Mouse (Mus musculus) layer of hippocampus, adult 18-20 months (tissue): Measurements from ENCODE around the gene Cldn13. TPM values are rescaled to one million over a fixed set of nuclear protein-coding genes. Genes with fewer than 3 reads are reported as not detected.
"Not testable (repeated sequence)": the region's sequence is repeated elsewhere in the genome, so short reads cannot be mapped to it uniquely, and the experiment has no call there.

Experiments used
- DNase-seq, 2 experiments: peaks; one replicate each; pipeline ENCODE4 v3.0.0; 2022; ENCODE audit warnings: low spot score in 2 of 2
- long read RNA-seq: library from polyadenylated mRNA; stranded (forward); transcript quantifications from one replicate; pipeline ENCODE4 v2.0.0, GENCODE M21; 2021
- total RNA-seq, 2 experiments: library from RNA; stranded (reverse); gene quantifications; 2 replicates each; pipeline ENCODE4 v1.2.3; 2021

The Cldn13 gene
- not detected for total RNA-seq
- long read RNA-seq: 0 reads

GRCm38 (mm10) chr5:134915311-134915710 is at the start of gene Cldn13:
Gene Cldn13, minus strand, starts transcription at chr5:134915526.
- no peak for DNase-seq

- DNase-seq: not testable (repeated sequence)
These were observed 49.3 kb upstream of the Cldn13 start for GRCm38 (mm10) chr5:134964655-134965054.

GRCm38 (mm10) chr5:134963546-134963945 is 48.2 kb upstream of the Cldn13 start:
- DNase-seq: no peak

GRCm38 (mm10) chr5:134961519-134961918 is 46.2 kb upstream of the Cldn13 start:
- no peak for DNase-seq

GRCm38 (mm10) chr5:134960430-134960829 is 45.1 kb upstream of the Cldn13 start:
- no peak for DNase-seq

GRCm38 (mm10) chr5:134959114-134959513 is 43.8 kb upstream of the Cldn13 start:
- peak in 1 of 2 experiments; percentile 5 for DNase-seq

- no peak for DNase-seq
These were observed 40.2 kb upstream of the Cldn13 start for GRCm38 (mm10) chr5:134955491-134955890.

GRCm38 (mm10) chr5:134951053-134951884 is 35.9 kb upstream of the Cldn13 start:
- DNase-seq: no peak

GRCm38 (mm10) chr5:134948085-134948439 is 32.7 kb upstream of the Cldn13 start:
- no peak for DNase-seq

- DNase-seq: no peak
These were observed 32.2 kb upstream of the Cldn13 start for GRCm38 (mm10) chr5:134947420-134948084.

- no peak for DNase-seq
These were observed 31.5 kb upstream of the Cldn13 start, which contains the start of gene Cldn4 for GRCm38 (mm10) chr5:134946857-134947255. Gene Cldn4, minus strand, starts transcription at chr5:134946934.

- DNase-seq: no peak
These were observed 30.9 kb upstream of the Cldn13 start for GRCm38 (mm10) chr5:134946063-134946856.

GRCm38 (mm10) chr5:134945266-134945959 is 30.1 kb upstream of the Cldn13 start:
- no peak for DNase-seq

- DNase-seq: no peak
These were observed 28.9 kb upstream of the Cldn13 start for GRCm38 (mm10) chr5:134944179-134944578.

- no peak for DNase-seq
These were observed 27.4 kb upstream of the Cldn13 start for GRCm38 (mm10) chr5:134942740-134943139.

GRCm38 (mm10) chr5:134941472-134942209 is 26.3 kb upstream of the Cldn13 start:
- DNase-seq: no peak

GRCm38 (mm10) chr5:134939554-134939953 is 24.2 kb upstream of the Cldn13 start:
- not testable (repeated sequence) for DNase-seq

- DNase-seq: no peak
These were observed 23.7 kb upstream of the Cldn13 start for GRCm38 (mm10) chr5:134939069-134939468.

GRCm38 (mm10) chr5:134936626-134937185 is 21.4 kb upstream of the Cldn13 start:
- no peak for DNase-seq

- DNase-seq: no peak
These were observed 20.7 kb upstream of the Cldn13 start for GRCm38 (mm10) chr5:134936051-134936450.
